Mouse (Mus musculus): ENCODE data around the gene Lpcat4.

- TF ChIP-seq CTCF (IDR thresholded peaks at IDR 0.05; ENCODE audit: borderline replicate concordance, control insufficient read depth, extremely low read depth, insufficient read depth, low read length, poor library complexity), result no peak
- no peak for TF ChIP-seq POLR2A (IDR thresholded peaks at IDR 0.05; ENCODE audit: control insufficient read depth, extremely low read depth, insufficient read depth, low read length, poor library complexity)
These were observed 28.4 kb downstream of the Lpcat4 start for GRCm38 (mm10) chr2:112267547-112268269.
